Mouse (Mus musculus): ENCODE results near the gene Siglece. TPM values are rescaled to one million over a fixed set of nuclear protein-coding genes. Genes with fewer than 3 reads are reported as not detected.
"Not testable (repeated sequence)": the region's sequence is repeated elsewhere in the genome, so short reads cannot be mapped to it uniquely, and the experiment has no call there.

Gene Siglece
- 1 to 10 TPM in 1 of 2 experiments, under 1 TPM in 1; 0.71 to 1.0 TPM for total RNA-seq (2021)
- long read RNA-seq, partial matches to known transcripts, result 0 of 3 reads
- long read RNA-seq, other reads (novel, unspliced or antisense), result 0 of 3 reads

GRCm38 (mm10) chr7:43660002-43660401 is at the start of gene Siglece:
Gene Siglece, minus strand, starts transcription at chr7:43660161.
- no peak for DNase-seq (ENCODE audit: low spot score in 2 of 2)

DNA sequence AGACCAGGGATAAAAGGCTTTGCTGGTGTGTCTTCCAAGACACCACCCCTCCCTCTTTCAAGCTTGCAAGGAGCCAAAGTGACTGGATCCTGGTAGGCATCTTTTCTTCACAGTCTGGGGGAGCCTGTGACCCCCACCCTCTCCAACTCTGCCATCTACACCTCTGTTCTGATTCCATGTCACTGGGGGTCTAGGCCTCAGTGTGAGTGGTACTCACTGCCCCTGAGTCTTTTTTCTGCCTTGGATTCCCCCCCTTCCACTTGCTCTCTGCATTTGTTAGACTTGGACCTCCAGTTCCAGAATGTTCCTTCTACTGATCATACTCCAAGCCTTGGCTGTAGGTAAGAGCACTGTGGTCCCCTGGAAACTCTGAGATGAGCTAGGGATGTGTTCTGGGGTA is 30.2 kb upstream of the Siglece start, which contains the start of gene Klk14:
TSS of gene Klk14 (plus strand) at position 301 of the 400 bp plus-strand sequence.
- no peak for DNase-seq (ENCODE audit: low spot score in 2 of 2)

DNA sequence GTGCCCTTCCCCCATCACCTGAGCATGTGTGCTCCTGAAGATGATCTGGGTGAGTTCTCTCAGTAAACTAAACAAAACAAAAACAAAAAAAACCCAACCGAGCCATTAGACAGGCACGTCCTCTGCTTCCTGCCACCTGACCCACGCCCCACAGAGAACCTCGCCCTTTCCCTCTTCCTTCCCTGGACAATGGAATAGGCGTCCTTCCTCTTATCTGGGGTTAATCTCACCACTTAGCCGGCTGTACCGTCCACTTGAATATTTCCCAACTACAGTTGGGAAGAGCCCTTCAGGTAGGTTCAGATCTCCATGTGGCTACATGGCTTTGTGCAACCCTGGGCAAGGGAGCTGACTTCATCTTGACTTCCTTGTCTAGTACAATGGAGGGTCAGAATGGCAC is 25.1 kb upstream of the Siglece start:
- DNase-seq (ENCODE audit: low spot score in 2 of 2), result no peak

- DNase-seq (ENCODE audit: low spot score in 2 of 2), result not testable (repeated sequence)
Observed at GRCm38 (mm10) chr7:43682511-43682910, 22.6 kb upstream of the Siglece start.

DNA sequence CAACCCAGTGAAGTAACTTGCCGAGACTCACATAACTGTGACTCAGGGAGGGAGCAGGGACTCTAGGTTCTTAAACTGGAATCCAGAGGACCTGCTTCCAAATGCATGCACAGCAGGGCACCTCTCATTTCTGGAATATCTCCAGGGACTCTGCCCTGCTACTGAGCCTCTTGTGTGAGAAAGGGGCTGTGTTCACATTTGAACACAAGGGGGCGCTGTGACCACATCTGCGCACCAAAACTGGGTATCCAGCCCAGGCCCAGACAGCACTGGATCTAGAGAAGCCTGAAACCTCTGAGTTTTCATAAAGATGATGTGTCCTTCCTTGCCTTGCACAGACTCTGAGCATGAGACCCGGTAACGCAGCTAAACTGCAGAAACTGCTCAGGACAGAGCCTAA is 21.0 kb upstream of the Siglece start:
- peak; percentile 78 to 79 for DNase-seq (ENCODE audit: low spot score in 2 of 2)

DNA sequence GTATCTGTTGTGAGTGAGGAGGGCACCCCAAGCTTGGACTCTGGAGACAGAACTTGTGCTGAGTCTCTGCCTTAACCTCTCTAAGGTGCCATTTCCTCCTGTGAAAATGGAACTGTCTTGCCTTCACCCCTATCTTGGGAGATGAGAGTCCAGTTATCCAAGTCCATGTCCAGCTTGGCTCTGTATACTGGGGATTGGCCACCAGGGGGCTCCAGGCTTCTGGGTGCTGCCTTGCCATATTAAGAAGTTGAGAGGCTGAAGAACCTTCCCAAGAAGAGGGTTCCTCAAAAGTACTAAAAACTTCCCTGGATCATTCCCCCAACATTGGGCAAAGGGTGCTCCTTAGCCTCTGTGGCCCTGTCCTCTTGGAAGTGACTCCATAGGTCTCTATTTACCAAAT is 18.6 kb upstream of the Siglece start:
- peak in 1 of 2 experiments; percentile 35 for DNase-seq (ENCODE audit: low spot score in 2 of 2)

GRCm38 (mm10) chr7:43675091-43675490 is 15.1 kb upstream of the Siglece start:
- no peak for DNase-seq (ENCODE audit: low spot score in 2 of 2)

DNA sequence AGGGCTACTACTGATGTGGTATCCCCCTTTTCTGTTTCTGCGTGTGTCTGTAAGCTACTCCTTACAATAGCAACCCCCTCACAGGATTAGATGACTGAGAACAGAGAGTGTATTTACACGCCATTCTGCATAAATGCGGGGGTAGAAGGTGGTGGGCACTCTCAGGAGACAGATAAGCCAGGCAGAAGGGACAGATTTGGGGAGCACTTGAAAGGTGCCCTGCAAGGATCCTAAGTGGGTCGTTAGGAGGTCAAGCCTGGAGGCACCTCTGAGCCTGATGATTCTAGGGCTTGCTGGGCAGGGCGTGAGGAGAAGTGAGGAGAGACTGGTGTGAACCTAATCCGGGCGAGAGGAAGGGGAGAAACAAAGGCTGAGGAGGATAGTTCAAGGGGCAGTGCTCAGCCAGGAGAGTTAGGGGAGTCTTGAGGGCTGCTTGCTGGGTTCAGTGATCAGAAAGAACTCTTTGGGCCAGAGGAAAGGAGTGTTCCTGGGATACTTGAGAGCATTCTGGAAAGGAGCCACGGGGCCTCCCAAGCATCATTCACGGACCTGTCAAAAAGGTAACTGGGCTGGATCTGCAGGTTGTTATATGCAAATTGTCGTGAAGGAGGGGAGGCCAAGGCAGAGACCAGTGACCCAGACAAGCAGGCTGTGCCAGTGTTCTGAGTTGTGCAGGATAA is 12.8 kb upstream of the Siglece start:
- no peak for DNase-seq (ENCODE audit: low spot score in 2 of 2)

GRCm38 (mm10) chr7:43671809-43672580 is 12.0 kb upstream of the Siglece start, which contains the start of gene Ctu1:
Gene Ctu1, plus strand, starts transcription at chr7:43672016.
- peak; percentile 84 to 86 for DNase-seq (ENCODE audit: low spot score in 2 of 2)

- DNase-seq (ENCODE audit: low spot score in 2 of 2), result no peak
Observed at GRCm38 (mm10) chr7:43671064-43671808, 11.3 kb upstream of the Siglece start.

- DNase-seq (ENCODE audit: low spot score in 2 of 2), result no peak
Observed at GRCm38 (mm10) chr7:43668582-43668981, 8.6 kb upstream of the Siglece start.

DNA sequence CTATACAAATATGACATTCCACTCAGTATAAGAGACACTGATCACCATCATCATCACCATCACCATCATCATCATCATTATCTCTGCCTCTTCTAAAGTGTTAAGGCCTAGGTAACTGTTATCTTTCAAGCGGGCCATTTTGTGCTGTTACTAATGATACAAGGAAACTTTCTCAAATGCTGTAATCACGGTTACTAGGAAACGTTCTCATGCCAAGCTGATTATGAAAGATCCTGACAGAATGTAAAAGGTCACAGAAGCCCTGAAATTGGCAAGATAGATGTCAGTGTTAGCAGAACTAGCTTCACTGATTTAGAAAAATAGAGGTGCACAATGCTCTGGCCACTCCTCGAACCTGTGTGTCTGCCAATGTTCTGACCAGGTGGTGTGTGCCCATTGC is 7.3 kb upstream of the Siglece start:
- DNase-seq (ENCODE audit: low spot score in 2 of 2), result not testable (repeated sequence)

GRCm38 (mm10) chr7:43662804-43663203 is 2.8 kb upstream of the Siglece start:
- DNase-seq (ENCODE audit: low spot score in 2 of 2), result no peak

GRCm38 (mm10) chr7:43656232-43656631 is 3.7 kb downstream of the Siglece start:
- DNase-seq (ENCODE audit: low spot score in 2 of 2), result no peak

DNA sequence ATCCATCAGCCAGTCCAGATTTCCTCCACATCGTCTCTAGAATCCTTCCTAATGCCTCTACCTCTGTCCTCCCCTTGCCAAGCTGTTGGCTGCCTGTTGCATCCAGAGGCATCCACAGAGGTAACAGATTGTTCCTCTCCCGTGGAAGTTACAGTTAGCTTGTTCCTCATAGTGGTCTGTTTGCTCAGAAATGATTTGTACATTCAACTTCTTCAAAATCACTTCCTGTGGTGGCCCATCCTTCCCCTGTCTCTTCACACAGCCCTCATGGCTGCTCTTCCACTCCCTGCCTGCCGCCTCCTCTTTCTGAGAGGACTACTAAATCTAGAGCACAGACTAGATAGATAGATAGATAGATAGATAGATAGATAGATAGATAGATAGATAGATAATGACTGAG is 5.4 kb downstream of the Siglece start:
- no peak for DNase-seq (ENCODE audit: low spot score in 2 of 2)

DNA sequence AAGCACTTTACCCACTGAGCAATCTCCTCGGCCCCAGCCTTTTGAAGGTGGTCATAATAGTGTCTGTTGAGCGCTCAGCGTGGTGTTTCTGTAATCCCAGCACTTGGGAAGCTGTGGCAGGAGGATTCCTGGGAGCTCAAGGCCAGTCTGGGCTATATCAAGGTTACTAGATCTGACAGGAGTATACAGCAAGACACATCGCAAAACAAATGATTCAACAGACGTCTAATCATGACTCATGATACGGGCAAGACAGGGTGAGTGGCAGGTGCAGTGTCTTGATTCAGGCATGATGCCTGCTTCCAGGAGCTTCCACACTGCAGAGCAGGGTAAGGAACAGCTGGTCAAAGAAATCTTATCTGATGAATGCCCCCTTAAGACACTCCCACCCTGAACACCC is 7.3 kb downstream of the Siglece start:
- no peak for DNase-seq (ENCODE audit: low spot score in 2 of 2)

DNA sequence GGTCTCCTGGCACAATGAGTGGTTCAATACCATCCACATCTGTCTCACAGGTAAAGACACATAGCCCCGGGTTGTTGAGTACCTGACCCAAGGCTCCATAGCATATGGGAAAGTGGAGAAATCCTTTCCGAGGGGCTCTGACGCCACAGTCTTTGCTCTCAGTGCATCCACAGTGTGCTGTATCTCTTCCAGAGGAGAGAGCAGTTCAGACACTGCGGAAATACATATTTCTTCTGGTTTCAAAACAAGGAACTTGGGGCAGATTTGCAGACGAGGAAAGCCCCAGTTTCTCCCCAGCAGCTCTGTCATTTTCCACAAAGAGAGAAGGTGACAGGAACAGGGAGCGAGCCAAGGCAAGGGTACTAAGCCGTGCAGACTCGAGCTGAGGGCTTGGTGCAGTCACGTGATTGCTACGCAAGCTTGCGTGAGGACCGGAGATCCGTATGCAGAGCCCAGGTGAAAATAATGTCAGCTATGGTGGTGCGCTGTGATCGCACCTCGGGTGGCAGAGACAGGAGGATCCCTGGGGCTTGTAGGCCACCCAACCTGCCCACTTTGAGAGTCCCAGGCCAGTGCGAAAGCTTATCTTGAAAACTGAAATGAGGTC is 16.8 kb downstream of the Siglece start:
- DNase-seq (ENCODE audit: low spot score in 2 of 2), result no peak

GRCm38 (mm10) chr7:43642587-43642986 is 17.4 kb downstream of the Siglece start:
- no peak for DNase-seq (ENCODE audit: low spot score in 2 of 2)

GRCm38 (mm10) chr7:43637118-43637517 is 22.8 kb downstream of the Siglece start:
- no peak for DNase-seq (ENCODE audit: low spot score in 2 of 2)

- DNase-seq (ENCODE audit: low spot score in 2 of 2), result no peak
Observed at GRCm38 (mm10) chr7:43636194-43636593, 23.8 kb downstream of the Siglece start.

GRCm38 (mm10) chr7:43634500-43634899 is 25.5 kb downstream of the Siglece start, which contains the start of gene Ceacam18:
Gene Ceacam18, plus strand, starts transcription at chr7:43634707.
- no peak for DNase-seq (ENCODE audit: low spot score in 2 of 2)

Measured in layer of hippocampus, postnatal 10 days (tissue).